Mouse (Mus musculus): ENCODE data around the gene Hsph1.

Gene Hsph1

GRCm38 (mm10) chr5:149636075-149636920, at the start of gene Hsph1:
Gene Hsph1, minus strand, starts transcription at chr5:149636376.
- DNase-seq (ENCODE audit: low read depth, low spot score) = peak; percentile 99

- no peak for DNase-seq (ENCODE audit: low read depth, low spot score)
Measured at GRCm38 (mm10) chr5:149680946-149681345, 44.8 kb upstream of the Hsph1 start.

- no peak for DNase-seq (ENCODE audit: low read depth, low spot score)
Measured at GRCm38 (mm10) chr5:149679886-149680285, 43.7 kb upstream of the Hsph1 start.

GRCm38 (mm10) chr5:149679362-149679761, 43.2 kb upstream of the Hsph1 start:
- DNase-seq (ENCODE audit: low read depth, low spot score) = no peak

- DNase-seq (ENCODE audit: low read depth, low spot score) = no peak
Measured at GRCm38 (mm10) chr5:149678990-149679348, 42.8 kb upstream of the Hsph1 start.

- peak; percentile 67 for DNase-seq (ENCODE audit: low read depth, low spot score)
Measured at GRCm38 (mm10) chr5:149678100-149678989, 42.2 kb upstream of the Hsph1 start, which contains the start of gene B3glct. Gene B3glct, plus strand, starts transcription at chr5:149678230.

GRCm38 (mm10) chr5:149677196-149677595, 41.0 kb upstream of the Hsph1 start:
- no peak for DNase-seq (ENCODE audit: low read depth, low spot score)

GRCm38 (mm10) chr5:149663417-149663816, 27.2 kb upstream of the Hsph1 start:
- no peak for DNase-seq (ENCODE audit: low read depth, low spot score)

- DNase-seq (ENCODE audit: low read depth, low spot score) = peak; percentile 42
Measured at GRCm38 (mm10) chr5:149662980-149663379, 26.8 kb upstream of the Hsph1 start.

- DNase-seq (ENCODE audit: low read depth, low spot score) = no peak
Measured at GRCm38 (mm10) chr5:149661428-149661827, 25.3 kb upstream of the Hsph1 start.

- no peak for DNase-seq (ENCODE audit: low read depth, low spot score)
Measured at GRCm38 (mm10) chr5:149659414-149659780, 23.2 kb upstream of the Hsph1 start.

GRCm38 (mm10) chr5:149658741-149659413, 22.7 kb upstream of the Hsph1 start:
- DNase-seq (ENCODE audit: low read depth, low spot score) = peak; percentile 57

- no peak for DNase-seq (ENCODE audit: low read depth, low spot score)
Measured at GRCm38 (mm10) chr5:149658022-149658421, 21.8 kb upstream of the Hsph1 start.

- DNase-seq (ENCODE audit: low read depth, low spot score) = no peak
Measured at GRCm38 (mm10) chr5:149655636-149656035, 19.5 kb upstream of the Hsph1 start.

- DNase-seq (ENCODE audit: low read depth, low spot score) = no peak
Measured at GRCm38 (mm10) chr5:149650179-149650553, 14.0 kb upstream of the Hsph1 start.

- no peak for DNase-seq (ENCODE audit: low read depth, low spot score)
Measured at GRCm38 (mm10) chr5:149649499-149650178, 13.5 kb upstream of the Hsph1 start.

GRCm38 (mm10) chr5:149648895-149649406, 12.8 kb upstream of the Hsph1 start:
- DNase-seq (ENCODE audit: low read depth, low spot score) = peak; percentile 62

- no peak for DNase-seq (ENCODE audit: low read depth, low spot score)
Measured at GRCm38 (mm10) chr5:149648196-149648595, 12.0 kb upstream of the Hsph1 start.

GRCm38 (mm10) chr5:149647367-149648115, 11.4 kb upstream of the Hsph1 start:
- no peak for DNase-seq (ENCODE audit: low read depth, low spot score)

GRCm38 (mm10) chr5:149642783-149643509, 6.8 kb upstream of the Hsph1 start:
- DNase-seq (ENCODE audit: low read depth, low spot score) = no peak
